Mouse (Mus musculus): ENCODE data around the gene Selenoo. TPM values are rescaled to one million over a fixed set of nuclear protein-coding genes. Genes with fewer than 3 reads are reported as not detected.

Selenoo gene
- total RNA-seq, 2 experiments from 2014 or later: 15.1 to 15.2 TPM

DNA sequence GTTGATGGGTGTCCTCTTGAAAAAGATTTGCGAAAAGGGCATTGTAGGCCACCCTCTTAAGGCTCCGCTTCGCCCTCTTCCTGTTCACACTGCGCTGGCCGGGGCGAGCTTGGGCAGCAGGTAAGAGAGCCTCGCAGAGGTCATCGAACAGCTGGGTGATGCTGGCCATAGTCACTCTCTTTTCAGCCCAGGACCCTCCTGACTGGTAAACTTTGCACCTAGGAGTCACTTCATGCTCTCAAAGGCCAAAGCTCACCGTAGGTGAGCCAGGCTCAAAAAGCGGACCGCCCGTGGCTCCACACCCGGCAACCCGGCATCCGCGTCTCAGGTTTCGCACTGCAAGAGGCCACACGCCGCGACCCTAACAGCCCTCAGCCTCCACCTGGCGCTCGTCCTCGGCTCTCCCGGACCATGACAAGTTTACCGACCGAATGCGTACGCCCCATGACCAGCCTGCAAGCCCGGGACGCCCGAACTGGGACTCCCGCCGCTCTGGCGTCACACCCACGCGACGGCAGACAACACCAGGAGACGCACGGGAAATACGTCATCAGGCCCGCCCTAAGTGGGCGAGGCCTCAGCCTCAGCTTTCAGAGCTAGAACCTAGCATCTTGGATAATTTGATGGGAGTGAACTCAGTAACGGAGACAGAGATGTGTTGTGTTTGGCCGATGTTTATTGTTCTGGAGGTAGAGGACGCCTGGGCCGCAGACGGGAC, 33.9 kb downstream of the Selenoo start, which contains the start of gene Tubgcp6:
Tubgcp6 (minus strand) TSS at position 464 of the 718 bp plus-strand sequence.
- intact Hi-C loops (cut with DNase I): loop anchor here (2.0 to 5.0 kb wide), 3 partner anchors 34 to 88 kb away; partner anchors contain the start of genes Dennd6b and Ppp6r2
- peak; percentile 87 for DNase-seq (ENCODE audit: low spot score)

DNA sequence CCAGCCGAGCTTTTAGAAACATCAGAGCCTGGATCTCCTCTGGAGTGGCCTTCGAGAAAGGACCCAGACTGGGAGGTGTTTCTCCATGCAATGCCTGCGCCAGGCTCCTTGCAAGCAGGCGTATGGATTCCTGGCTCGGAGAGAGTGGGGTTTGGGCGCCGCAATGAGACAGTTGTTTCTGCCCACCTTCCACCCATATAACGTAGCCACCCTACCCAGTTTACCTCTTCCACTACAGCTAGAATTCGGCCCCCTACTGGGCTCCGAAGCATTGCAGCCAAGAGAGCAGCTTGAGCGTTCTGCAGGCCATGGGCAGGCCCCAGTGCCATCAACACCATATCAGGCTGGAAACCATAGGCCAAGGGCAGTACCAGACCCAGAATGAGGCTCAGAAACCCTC, 34.7 kb downstream of the Selenoo start:
- DNase-seq (ENCODE audit: low spot score): no peak
- intact Hi-C loops (cut with DNase I): loop anchor here (2.0 to 5.0 kb wide), 3 partner anchors 34 to 87 kb away; partner anchors contain the start of genes Dennd6b and Ppp6r2

DNA sequence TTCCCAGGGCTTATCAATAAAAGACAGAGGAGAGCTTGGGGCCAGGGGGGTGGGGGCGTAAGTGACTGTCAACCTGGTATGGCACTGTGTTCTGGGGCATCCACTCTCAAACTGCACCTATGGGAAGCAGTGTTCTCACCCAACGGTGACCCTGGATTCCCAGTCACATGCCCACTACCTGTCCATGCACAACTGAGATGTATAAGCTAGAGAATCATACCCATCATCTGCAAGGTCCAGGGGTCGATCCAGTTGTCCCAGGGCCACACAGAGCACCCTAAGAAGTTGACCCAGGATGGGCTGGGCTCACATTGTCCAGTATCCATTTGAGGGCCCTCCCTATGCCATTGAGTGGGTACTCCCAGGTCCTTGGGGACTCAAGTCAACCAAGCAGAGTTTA, 35.4 kb downstream of the Selenoo start:
- DNase-seq (ENCODE audit: low spot score): no peak
- intact Hi-C loops (cut with DNase I): loop anchor here (5.0 kb wide), 2 partner anchors 33 to 73 kb away; partner anchors contain the start of gene Dennd6b

DNA sequence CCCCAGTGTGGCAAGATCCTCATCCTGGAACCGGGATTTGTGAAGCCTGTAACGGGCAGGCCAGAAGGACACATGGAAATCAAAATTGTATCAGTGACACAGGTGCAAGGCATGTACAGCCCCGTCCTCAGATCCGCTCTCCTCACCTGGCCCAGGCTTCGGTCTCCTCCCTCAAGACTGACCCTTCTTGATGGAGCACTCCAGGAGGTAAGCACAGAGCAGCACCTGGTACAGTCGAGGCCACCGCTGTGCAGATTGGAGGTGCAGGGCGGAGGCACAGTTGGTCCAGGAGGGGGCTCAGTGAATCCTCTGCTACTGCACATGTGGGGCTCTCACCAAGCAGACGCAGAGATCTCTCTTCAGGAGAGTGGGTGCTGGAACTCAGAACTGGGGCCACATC, 36.5 kb downstream of the Selenoo start:
- intact Hi-C loops (cut with DNase I): no loop called here
- DNase-seq (ENCODE audit: low spot score): no peak

DNA sequence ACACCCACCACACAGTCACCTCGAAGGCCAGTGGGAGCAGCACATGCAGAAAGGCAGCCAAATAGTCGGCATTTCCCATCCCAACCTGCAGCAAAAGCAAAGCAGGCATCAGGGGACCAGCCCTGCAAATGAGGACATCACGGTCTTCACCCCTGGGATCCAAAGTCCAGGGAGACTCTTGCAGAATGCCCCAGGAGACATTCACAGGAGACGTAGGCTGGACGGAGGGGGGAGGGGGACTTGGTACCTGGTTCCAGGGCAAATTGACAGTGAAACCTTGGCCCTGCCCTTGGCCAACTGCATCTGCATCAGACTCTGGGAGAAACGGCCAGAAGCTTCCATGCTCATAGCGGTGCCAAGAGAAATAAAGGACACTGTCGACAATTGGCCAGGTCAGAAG, 37.7 kb downstream of the Selenoo start:
- intact Hi-C loops (cut with DNase I): no loop called here
- no peak for DNase-seq (ENCODE audit: low spot score)

DNA sequence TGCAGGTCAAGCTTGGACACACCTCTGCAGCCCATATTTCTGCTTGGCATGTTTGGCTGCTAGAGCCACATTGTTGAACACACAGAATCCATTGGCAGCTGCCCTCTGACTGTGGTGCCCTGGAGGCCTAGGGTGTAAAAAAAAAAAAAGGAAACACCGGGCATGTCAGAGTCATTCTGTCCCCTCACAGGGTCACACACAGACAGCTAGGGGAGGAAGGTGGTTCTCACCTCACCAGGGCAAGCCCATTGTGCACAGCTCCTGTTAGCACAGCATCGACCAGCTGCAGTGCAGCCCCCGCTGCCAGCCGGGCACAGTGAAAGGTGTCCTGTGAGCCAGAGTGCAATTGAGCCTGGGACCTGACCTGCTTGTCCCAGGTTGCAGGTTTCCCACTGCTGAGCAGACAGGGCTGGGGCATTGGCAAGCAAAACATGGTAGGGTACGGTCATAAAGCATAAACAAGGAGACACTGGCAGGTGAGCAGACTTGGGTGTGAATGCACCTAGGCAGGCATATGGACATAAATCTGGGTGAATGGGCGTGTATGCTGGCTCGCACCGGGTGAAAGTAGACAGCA, 38.6 kb downstream of the Selenoo start:
- no peak for DNase-seq (ENCODE audit: low spot score)
- intact Hi-C loops (cut with DNase I): no loop called here

DNA sequence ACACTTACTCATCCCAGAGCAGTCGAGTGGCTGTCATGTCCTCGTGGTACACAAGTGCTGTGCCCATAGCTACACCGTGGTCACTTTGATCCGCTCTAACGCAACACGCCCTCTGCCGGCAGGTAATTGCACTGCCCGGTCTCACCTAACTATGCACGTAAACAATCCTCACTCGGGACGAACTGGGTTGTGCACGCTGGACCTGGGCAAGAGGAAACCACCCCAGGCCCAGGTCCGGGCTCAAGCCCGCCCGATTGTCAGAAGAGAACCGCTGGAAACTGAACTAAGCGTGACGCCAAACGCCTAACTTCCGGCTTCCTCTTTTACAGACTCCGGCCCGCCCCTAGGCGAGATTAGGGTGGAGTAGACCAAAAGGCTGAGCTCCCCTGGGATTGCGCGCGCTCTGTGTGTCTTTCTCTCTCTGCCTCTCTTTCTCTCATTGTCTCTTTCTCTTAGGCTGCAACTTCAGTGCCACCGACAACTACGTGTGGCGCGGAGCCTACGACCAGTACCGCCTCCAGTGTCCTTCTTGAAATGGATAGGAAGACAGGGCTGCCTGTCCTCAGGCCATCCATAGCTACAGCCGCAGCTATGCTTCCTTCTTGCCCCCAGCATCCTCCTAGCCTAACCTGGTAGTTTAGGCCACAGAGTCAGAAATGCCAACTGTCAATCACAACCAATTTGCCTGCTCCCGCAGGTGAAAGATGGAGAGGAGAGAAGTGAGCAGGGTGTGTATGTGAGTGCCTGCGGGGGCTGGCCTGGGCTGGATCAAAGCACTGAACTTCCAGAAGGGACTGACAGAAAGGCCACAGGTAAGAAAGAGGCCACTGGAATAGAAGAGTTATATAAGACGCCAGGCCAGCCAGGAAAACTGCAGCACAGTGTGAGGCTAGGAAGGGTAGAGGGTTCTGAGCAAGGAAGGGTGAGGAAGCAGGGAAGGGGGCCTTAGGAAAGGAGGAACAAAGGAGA, 39.8 kb downstream of the Selenoo start, which contains the start of gene Hdac10:
Hdac10 (minus strand) TSS at position 319 of the 969 bp plus-strand sequence.
- intact Hi-C loops (cut with DNase I): no loop called here
- DNase-seq (ENCODE audit: low spot score): peak; percentile 79

DNA sequence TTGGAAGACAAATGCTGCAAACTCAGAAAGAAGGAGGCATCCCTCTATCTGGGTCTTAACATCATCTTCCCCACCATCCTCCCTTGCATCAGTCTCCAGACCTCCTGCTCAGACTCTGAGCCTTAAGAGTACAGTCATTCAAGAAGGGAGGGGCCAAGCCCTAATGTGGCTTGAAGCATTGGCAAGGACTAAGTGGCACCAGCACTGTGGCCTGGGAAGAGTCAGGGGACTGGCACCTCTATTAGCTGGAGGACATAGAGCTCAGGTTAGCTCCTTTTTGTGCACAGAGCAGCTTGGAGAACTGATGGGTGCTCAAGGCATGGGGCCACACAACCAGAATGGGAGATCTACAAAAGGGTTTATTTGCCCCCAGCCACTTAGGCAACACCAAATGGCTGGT, 41.4 kb downstream of the Selenoo start:
- intact Hi-C loops (cut with DNase I): no loop called here
- DNase-seq (ENCODE audit: low spot score): no peak

DNA sequence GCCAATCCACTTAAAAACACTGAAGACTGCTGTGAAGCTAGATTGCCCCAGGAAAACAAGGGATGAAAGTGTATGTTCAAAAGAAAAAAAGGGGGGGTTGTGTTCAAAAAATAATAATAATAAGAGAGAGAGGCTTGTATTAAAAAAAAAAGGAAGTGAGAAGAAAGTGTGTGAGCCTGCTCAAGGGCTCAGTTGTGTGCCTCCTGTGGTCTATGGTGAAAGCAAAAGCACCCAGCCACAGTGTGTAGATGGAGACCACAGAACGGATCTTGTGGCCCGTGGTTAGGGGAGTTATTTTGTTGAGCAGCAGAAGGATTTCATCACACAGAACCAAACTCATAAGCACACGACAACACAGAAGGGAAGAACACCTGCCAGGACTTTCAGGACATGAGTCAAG, 42.4 kb downstream of the Selenoo start:
- DNase-seq (ENCODE audit: low spot score): no peak

DNA sequence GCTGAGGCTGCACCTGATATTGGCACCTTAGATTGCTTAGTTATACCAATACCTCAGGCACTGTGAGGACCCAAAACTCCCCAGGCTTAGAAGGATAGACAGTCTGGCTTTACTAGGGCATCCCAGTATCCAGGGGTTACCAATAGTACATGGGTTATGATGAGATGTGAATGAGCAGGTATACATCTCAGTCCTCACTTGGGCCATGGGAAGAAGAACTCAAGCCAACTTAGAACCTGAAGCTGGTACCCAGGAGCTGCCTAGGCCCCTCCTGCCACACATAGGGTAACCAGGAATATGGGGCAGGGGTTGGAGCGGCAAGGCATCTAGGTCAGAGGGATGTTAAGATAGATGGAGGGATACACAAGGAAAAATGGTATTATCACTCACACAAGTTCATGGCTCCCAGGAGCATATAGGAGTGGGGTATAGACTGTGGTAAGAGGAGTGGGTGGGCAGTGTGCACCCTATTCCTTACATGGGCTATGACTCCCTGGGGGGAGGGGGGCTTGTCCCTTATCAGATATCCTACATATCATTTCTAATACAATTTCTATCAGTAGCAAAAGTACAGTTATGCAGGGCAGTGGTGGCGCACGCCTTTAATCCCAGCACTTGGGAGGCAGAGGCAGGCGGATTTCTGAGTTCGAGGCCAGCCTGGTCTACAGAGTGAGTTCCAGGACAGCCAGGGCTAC, 47.7 kb downstream of the Selenoo start:
- intact Hi-C loops (cut with DNase I): no loop called here
- no peak for DNase-seq (ENCODE audit: low spot score)

More for the DNA sequence above, 42.4 kb downstream of the Selenoo start:
- intact Hi-C loops (cut with DNase I): no loop called here

DNA sequence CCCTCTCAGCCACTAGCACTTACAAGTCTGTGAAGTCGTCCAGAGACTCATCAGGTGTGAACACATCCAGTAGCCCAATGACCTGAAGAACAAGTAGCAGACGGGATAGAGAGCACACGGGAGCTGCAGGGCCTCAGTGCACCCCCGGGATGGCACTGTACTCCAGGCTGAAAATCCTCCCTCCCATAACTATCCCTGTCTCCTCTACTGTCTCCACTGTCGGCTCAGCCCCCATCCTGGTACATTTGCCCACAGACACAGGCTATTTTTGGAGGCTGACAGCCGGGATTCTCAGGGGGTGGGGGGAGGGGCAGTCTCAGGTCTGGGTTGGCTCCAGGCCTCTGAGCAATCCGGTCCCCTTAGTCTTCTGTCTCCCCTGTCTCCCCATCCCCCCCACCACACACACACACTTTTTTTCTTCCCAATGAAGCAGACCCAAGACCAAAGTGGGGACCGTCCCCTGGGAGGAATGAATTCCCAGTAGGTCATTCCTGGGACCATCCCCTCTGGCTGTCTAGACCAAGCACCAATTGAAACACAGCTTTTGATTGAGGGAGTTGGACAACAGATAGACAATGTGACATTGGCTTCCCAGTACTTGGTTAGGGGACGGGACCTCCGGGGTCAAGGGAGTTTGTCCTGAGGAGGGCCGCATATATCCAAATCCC, 48.6 kb downstream of the Selenoo start:
- intact Hi-C loops (cut with DNase I): no loop called here
- DNase-seq (ENCODE audit: low spot score): no peak

DNA sequence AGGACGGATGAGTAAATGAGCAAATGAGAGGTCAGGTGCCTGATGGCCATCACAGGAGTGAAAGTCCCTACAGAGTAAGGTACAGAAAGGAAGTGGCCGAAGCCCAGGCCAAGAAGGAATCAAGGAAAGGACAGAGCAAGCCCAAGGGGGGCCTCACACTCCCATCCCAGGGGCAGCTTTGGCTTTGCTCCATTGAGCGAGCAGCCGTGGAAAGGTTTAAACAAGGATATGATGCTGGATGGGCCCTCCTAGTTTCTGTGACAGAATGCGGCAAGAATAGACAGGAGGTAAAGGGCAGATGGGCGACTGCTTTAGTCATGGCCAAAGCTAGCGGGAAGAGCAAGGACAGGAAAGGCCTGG, 49.1 kb downstream of the Selenoo start:
- intact Hi-C loops (cut with DNase I): no loop called here
- DNase-seq (ENCODE audit: low spot score): no peak

DNA sequence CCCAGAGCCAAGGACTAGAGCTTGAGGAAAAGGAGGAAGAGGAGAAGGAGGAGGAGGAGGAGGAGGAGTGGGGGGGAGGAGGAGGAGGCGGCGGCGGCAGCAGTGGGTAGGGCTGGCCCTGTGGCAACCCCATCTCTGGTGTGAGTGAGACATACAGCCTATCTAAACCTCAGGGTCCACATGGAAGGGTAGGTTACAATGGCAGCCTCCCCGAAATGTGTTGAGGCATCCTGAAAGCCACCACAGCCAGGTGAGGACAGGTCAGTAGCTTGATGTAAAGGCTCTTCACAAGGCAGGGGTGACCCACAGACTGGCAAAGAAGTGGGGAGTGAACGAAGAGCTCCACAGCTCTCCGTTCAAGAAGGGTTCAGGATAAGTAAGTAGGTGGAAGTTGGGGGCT, 49.6 kb downstream of the Selenoo start:
- DNase-seq (ENCODE audit: low spot score): no peak
- intact Hi-C loops (cut with DNase I): no loop called here

DNA sequence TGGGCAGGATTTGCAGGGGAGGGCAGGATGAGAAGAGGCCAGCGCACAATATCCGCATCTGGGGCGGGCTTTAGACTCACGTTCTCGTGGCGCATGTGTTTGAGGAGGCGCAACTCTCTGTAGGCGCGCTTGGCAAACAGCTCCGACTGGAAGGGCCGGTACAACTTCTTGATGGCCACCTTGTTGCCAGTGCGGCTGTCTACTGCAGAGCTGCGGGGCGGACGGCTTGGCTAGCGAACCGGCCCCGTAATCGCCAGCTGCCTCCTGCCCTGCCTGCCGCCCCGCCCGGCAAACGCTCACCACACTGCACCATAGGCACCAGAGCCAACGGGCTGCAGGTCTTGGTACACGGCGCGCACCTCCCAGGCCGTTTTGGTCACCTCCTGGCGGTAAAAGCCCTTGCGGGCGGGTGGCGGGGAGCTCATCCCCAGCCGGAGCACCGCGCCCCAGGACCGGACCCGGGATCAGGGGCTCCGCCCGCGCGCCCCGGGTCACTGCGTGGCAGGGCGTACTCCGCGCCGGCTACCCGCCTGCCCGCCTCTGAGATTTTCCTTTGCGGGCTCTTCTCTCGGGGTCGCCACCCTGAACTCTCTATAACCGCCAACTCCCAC, 51.3 kb downstream of the Selenoo start:
- intact Hi-C loops (cut with DNase I): no loop called here
- peak; percentile 62 for DNase-seq (ENCODE audit: low spot score)

DNA sequence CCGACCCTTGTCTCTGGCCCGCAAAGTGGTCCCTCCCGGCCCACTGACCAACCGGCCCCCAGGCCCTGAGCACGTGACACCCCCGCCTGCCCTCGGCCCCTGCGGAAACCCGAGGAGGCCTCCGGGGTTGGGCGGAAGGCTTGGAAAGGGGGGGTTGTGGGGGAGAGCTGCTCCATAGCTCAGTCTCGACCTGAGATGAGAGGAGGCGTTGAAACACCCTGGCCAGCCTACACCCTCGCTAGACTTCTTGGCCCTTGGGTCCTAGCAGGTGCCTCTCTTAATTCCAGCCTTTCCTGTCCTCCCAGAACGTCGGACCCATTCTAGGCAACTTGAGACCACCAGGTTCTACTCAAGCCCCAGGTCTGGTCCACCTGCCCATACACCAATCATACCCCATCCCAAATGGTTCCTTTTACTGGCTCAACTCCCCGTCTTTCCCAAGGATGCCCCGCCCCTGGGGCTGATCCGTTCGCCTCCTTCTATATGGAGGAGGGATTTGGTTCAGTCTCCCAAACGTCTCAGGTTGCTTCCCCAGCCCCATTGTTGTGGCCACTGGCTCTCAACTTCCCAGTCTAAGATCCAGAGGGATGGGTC, 51.9 kb downstream of the Selenoo start, which contains the start of gene Mapk12:
Mapk12 (minus strand) TSS at position 45 of the 594 bp plus-strand sequence.
- intact Hi-C loops (cut with DNase I): no loop called here
- DNase-seq (ENCODE audit: low spot score): peak; percentile 77

DNA sequence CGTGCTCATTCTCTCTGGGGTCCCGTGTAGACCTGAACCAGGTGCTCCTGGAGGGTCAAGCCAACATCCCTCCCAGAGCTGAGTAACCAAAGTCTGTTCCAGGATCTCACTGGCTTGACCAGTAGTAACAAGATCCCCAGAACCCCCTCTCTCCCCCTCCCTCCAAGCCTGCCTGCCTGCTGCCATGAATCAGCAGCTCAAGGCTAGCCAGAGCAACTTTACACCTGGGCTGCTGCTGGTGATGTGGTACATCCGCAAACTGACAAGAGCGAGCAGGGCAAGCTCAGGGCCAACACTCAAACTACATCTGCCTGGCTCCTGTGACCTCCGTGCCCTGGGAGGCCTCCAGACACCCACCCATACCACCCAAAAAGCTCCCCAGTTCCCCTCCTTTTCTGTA, 52.6 kb downstream of the Selenoo start:
- intact Hi-C loops (cut with DNase I): no loop called here
- no peak for DNase-seq (ENCODE audit: low spot score)

DNA sequence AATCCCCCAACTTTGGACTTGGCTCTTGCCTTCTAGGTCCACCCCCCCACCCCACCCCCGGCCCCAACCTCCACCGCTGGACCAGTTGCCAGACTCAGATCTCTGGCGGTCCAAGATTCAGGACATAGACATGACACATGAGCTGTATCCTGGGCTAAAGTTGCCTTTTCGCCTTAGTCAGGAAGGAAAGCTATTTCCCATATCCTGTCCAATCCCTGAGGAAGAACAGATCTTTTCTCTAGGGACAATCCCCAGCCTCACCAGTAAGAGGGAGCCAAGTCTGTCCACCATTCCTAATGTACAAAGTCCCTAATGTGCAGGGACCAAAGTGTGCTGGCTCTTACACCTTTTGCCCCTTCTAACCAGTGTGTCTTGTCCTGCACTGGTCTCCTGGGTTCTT, 53.0 kb downstream of the Selenoo start:
- intact Hi-C loops (cut with DNase I): no loop called here
- DNase-seq (ENCODE audit: low spot score): no peak

DNA sequence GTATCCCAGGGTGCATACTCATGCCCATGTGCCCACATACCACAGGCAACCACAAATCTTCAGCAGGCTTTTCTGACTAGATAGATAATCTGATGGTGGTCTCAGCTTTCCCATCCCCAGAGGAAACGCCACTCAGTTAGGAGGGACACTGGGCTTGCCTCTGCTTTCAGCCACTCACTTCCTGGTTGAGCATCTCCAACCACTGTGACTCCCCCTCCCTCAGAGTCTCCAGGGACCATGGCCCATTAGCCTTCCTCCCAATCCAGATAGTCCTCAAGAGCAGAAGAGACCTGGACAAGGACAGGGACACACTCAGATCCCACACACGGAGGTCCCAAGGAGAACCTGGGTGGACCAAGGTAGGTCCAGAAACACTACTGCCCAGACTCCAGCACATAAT, 54.2 kb downstream of the Selenoo start:
- DNase-seq (ENCODE audit: low spot score): no peak
- intact Hi-C loops (cut with DNase I): no loop called here
